Mouse (Mus musculus): ENCODE data around the gene Pgs1. TPM values are rescaled to one million over a fixed set of nuclear protein-coding genes. Genes with fewer than 3 reads are reported as not detected.

Pgs1 gene
- polyA plus RNA-seq (2015; fragmentation: Nextera tagmentation; extraction: Ambion mirVana) = 39.9 and 41.2 TPM in 2 replicates

- H3K27ac ChIP-seq (replicated peaks) = peak within 1 kb of the TSS; percentile 66
- no peaks in the 10 kb centered on the region for H3K36me3 ChIP-seq
- peak within 1 kb of the TSS; percentile 88 for H3K4me2 ChIP-seq (replicated peaks)
- peaks cover 32% of the 10 kb centered on the region for H3K4me1 ChIP-seq
- peak; percentile 82 for ATAC-seq (ENCODE audit: insufficient number of reproducible peaks, low FRiP score, low TSS enrichment, low read depth)
- no peaks in the 10 kb centered on the region for H3K9me3 ChIP-seq (replicated peaks)
- H3K27me3 ChIP-seq = no peaks in the 10 kb centered on the region
- H3K4me3 ChIP-seq (replicated peaks) = peak within 1 kb of the TSS; percentile 99
- H3K9ac ChIP-seq = peak within 1 kb of the TSS; percentile 93
- 7% methylated on average over 51 of the region's 51 CpGs for WGBS
These were observed at the start of gene Pgs1 for GRCm38 (mm10) chr11:117986126-117987031. Pgs1 (plus strand) TSS chr11:117986292.

GRCm38 (mm10) chr11:117939004-117939730 is 46.9 kb upstream of the Pgs1 start:
- WGBS = 40% methylated on average over 4 of the region's 4 CpGs
- Histone ChIP-seq H3K4me3 (replicated peaks) (no peak overlapping the region), H3K4me2 (replicated peaks) (0 out of 2 replicates have a peak overlapping the region, but pooled peaks have one; percentile 12), H3K4me1 (peaks cover 54% of the 10 kb centered on the region), H3K36me3 (no peaks in the 10 kb centered on the region), H3K27me3 (no peaks in the 10 kb centered on the region), H3K9me3 (replicated peaks) (no peaks in the 10 kb centered on the region), H3K27ac (replicated peaks) (peak overlapping the region; percentile 70), H3K9ac (no peak overlapping the region)
- ATAC-seq (ENCODE audit: insufficient number of reproducible peaks, low FRiP score, low TSS enrichment, low read depth) = no peak

DNA sequence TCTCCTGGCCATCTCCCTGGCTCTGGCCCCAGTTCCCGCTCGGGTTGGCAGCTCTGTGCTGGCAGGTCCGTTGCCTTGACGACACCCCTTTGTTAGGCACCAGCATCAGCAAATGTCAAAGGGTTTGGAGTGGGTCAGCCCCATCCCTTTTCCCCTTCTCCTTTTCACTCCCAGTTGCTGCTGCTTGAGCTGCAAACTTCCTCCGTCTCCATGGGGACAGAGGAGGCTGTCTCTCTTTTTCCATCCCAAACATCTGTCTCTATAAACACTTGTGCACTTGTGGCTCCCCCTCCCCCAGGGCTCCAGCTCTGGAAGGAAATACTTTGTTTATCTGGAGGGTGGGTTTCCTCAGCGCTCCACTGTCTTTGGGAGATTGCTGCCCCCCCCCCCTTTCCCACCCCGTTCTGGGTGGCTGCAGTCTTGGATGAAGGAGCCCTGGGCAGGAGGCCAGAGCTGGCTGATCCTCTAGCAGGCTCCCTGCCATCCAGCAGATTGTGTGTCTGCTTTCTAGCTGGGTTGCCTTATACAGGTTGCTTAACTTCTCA is 46.3 kb upstream of the Pgs1 start:
- Histone ChIP-seq H3K36me3 (no peaks in the 10 kb centered on the region), H3K4me2 (replicated peaks) (peak overlapping the region; percentile 12; the same call in 1 of the 2 replicates), H3K4me3 (replicated peaks) (no peak overlapping the region), H3K9me3 (replicated peaks) (no peaks in the 10 kb centered on the region), H3K27me3 (no peaks in the 10 kb centered on the region), H3K4me1 (peaks cover 47% of the 10 kb centered on the region), H3K27ac (replicated peaks) (peak overlapping the region; percentile 70), H3K9ac (no peak overlapping the region)
- 3% methylated on average over 7 of the region's 7 CpGs for WGBS
- peak; percentile 83 for ATAC-seq (ENCODE audit: insufficient number of reproducible peaks, low FRiP score, low TSS enrichment, low read depth)

DNA sequence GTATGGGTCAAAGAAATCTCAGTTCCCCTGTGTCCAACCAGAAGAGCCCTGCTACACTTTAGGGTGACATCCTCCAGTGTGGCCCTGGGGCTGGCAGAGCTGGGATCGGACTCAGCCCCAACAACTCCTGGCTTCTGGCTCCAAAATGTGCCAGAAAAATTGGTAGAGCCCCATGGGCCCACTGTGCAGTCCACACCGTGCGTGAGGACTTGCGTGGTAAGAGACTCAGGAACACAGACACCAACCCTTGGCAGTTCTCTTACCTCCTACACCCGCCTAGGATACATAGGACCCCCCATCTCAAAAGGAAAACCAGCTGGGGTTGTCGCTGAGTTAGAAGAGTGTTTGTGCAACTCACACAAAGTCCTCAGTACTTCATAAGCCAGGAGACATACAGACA is 45.2 kb upstream of the Pgs1 start:
- Histone ChIP-seq H3K9ac (no peak overlapping the region), H3K9me3 (replicated peaks) (no peaks in the 10 kb centered on the region), H3K4me1 (peaks cover 37% of the 10 kb centered on the region), H3K36me3 (no peaks in the 10 kb centered on the region), H3K4me3 (replicated peaks) (no peak overlapping the region), H3K27me3 (no peaks in the 10 kb centered on the region), H3K27ac (replicated peaks) (peak overlapping the region; percentile 70), H3K4me2 (replicated peaks) (no peak overlapping the region)
- no peak for ATAC-seq (ENCODE audit: insufficient number of reproducible peaks, low FRiP score, low TSS enrichment, low read depth)
- WGBS = 93% methylated on average over 6 of the region's 6 CpGs

DNA sequence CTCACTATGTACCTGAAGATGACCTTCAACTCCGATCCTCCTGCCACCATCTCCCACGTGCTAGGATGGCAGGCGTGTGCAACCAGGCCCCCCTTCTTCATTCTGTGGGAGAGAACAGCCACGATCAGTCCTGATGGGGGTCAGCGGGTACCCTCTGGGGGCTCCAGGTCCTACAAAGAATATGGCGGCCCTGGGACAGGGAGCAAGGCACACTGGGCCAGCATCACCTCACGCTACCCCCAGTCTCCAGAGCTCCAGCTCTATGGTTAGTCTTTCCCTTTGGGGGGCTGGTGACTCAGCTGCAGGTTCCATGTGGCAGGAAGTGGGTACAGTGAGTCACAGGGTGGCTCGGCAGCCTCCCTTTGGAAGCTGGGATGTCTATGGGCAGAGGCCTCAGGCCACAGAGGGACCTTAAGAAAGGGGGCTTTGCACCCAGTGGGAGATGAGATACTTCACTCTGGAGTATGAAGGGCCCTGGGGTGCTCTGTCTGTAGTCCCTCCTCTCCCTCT is 44.7 kb upstream of the Pgs1 start:
- H3K27me3 ChIP-seq = no peaks in the 10 kb centered on the region
- ATAC-seq (ENCODE audit: insufficient number of reproducible peaks, low FRiP score, low TSS enrichment, low read depth) = no peak
- H3K36me3 ChIP-seq = no peaks in the 10 kb centered on the region
- no peak overlapping the region for H3K4me3 ChIP-seq (replicated peaks)
- no peaks in the 10 kb centered on the region for H3K9me3 ChIP-seq (replicated peaks)
- H3K4me1 ChIP-seq = peaks cover 32% of the 10 kb centered on the region
- WGBS = 91% methylated on average over 8 of the region's 8 CpGs
- H3K9ac ChIP-seq = no peak overlapping the region
- H3K27ac ChIP-seq (replicated peaks) = no peak overlapping the region
- H3K4me2 ChIP-seq (replicated peaks) = no peak overlapping the region

DNA sequence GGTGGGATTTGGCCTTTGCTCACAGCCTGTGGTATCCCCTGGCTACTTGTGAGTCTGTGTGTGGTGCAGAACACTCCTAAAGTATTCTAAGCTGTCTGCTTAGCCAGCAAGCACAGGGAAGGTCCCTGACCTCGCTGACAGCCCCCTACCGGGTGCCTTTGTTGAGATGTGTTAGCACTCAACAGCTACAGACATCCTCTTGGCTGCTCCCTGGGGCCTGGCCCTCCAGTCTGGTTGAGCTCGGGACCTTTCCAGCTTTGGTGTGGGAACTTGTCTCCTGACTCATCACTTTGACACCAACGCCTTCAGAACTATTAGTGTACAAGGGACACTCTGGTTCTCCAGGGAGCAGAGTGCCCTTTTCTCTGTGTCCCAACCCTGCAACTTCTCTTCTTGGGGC is 44.2 kb upstream of the Pgs1 start:
- no peaks in the 10 kb centered on the region for H3K36me3 ChIP-seq
- no peaks in the 10 kb centered on the region for H3K9me3 ChIP-seq (replicated peaks)
- no peak overlapping the region for H3K27ac ChIP-seq (replicated peaks)
- H3K27me3 ChIP-seq = no peaks in the 10 kb centered on the region
- no peak for ATAC-seq (ENCODE audit: insufficient number of reproducible peaks, low FRiP score, low TSS enrichment, low read depth)
- 37% methylated on average over 4 of the region's 4 CpGs for WGBS
- no peak overlapping the region for H3K4me3 ChIP-seq (replicated peaks)
- no peak overlapping the region for H3K9ac ChIP-seq
- H3K4me2 ChIP-seq (replicated peaks) = no peak overlapping the region
- H3K4me1 ChIP-seq = peaks cover 27% of the 10 kb centered on the region

GRCm38 (mm10) chr11:117946195-117946979 is 39.7 kb upstream of the Pgs1 start:
- no peak overlapping the region for H3K27ac ChIP-seq (replicated peaks)
- 0 out of 2 replicates have a peak, but pooled peaks cover 1% of the 10 kb centered on the region for H3K27me3 ChIP-seq
- no peak for ATAC-seq (ENCODE audit: insufficient number of reproducible peaks, low FRiP score, low TSS enrichment, low read depth)

DNA sequence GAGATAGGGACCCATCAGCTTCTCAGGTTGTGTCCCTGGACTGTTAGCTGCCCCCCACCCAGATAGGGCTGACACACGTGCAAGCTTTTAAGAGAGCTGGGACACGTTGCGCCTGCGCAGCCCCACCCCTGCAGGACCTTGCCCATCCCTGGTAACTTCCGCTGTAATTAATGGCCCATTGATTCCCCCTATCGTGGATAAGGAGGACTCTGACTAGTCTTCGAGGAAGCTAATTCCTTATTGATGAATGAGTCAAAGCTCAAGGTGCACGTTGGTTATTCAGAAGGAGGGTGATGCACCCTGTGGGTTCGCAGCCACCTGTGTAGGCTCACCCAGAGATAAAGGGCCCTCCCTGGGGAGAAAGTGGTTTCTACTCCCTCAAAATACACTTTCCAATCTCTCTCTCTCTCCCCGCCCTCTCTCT is 39.1 kb upstream of the Pgs1 start:
- Histone ChIP-seq H3K4me3 (replicated peaks) (no peak overlapping the region), H3K27ac (replicated peaks) (no peak overlapping the region), H3K4me2 (replicated peaks) (no peak overlapping the region), H3K4me1 (peaks cover 18% of the 10 kb centered on the region), H3K9me3 (replicated peaks) (no peaks in the 10 kb centered on the region), H3K36me3 (no peaks in the 10 kb centered on the region), H3K27me3 (0 out of 2 replicates have a peak, but pooled peaks cover 4% of the 10 kb centered on the region), H3K9ac (no peak overlapping the region)
- 74% methylated on average over 10 of the region's 10 CpGs for WGBS
- no peak for ATAC-seq (ENCODE audit: insufficient number of reproducible peaks, low FRiP score, low TSS enrichment, low read depth)

More at GRCm38 (mm10) chr11:117946195-117946979, 39.7 kb upstream of the Pgs1 start:
- Histone ChIP-seq H3K4me2 (replicated peaks) (no peak overlapping the region), H3K9ac (no peak overlapping the region), H3K4me3 (replicated peaks) (no peak overlapping the region), H3K9me3 (replicated peaks) (no peaks in the 10 kb centered on the region), H3K36me3 (no peaks in the 10 kb centered on the region), H3K4me1 (peaks cover 12% of the 10 kb centered on the region)
- 72% methylated on average over 11 of the region's 11 CpGs for WGBS

DNA sequence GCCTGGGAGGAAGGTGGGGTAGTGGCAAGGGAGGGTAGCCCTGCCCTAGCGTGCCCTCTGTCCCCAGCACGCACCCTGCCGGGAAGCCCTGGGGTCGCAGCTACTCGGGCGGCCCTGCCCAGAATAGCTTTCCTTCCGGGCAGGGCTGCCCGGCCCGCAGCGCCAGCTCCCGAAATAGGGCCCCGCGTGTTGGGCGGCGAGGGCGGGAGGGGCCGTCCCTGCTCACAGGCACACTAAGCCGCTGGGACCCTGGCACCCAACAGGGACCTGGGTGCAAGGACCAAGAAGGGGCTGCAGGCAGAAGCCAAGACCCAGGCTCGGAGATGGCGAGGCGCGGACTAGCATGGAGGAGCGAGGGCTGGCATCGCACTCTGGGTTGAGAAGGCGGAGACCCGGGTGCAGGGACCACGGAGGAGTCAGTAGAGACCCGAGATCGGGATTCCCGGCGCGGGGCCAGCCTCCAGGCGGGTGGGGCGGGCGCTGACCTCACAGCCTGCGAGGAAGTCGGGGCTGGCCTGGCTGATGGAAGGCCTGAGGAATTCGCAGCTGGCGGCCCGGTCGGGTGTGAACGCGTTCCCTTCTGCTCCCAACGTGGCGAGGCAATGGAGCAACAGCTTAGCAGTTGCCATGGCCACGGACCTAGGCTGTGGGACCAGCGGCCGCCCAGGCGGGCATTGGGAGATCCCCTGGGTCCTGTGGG is 36.5 kb upstream of the Pgs1 start:
- Histone ChIP-seq H3K9me3 (replicated peaks) (no peaks in the 10 kb centered on the region), H3K27ac (replicated peaks) (peak overlapping the region; percentile 84), H3K27me3 (0 out of 2 replicates have a peak, but pooled peaks cover 4% of the 10 kb centered on the region), H3K4me3 (replicated peaks) (peak overlapping the region; percentile 36), H3K4me1 (peaks cover 28% of the 10 kb centered on the region), H3K9ac (peak overlapping the region; percentile 43), H3K36me3 (no peaks in the 10 kb centered on the region), H3K4me2 (replicated peaks) (peak overlapping the region; percentile 64)
- ATAC-seq (ENCODE audit: insufficient number of reproducible peaks, low FRiP score, low TSS enrichment, low read depth) = peak; percentile 78
- WGBS = 2% methylated on average over 49 of the region's 49 CpGs

DNA sequence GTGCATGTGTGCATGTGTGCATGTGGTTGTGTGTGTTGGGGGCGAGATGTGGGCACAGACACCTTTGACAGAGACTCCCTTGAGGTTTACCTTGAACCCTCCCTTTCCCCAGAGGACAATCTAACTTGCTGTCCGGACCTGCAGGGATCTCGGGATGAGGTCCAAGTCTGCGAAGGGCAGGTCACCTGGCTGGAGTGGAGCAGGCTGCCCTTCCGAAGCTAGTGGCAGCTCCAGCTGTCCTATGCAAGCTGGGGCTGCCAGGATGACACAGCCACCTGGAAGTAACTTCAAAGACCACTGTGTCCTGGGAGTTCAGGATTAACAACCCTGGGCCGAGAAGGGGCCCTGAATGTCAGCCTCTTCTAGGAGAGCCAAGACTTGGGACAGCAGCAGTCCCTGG is 34.7 kb upstream of the Pgs1 start:
- Histone ChIP-seq H3K4me2 (replicated peaks) (no peak overlapping the region), H3K9ac (no peak overlapping the region), H3K4me3 (replicated peaks) (no peak overlapping the region), H3K27ac (replicated peaks) (no peak overlapping the region), H3K9me3 (replicated peaks) (no peaks in the 10 kb centered on the region), H3K4me1 (peaks cover 34% of the 10 kb centered on the region), H3K27me3 (0 out of 2 replicates have a peak, but pooled peaks cover 4% of the 10 kb centered on the region), H3K36me3 (no peaks in the 10 kb centered on the region)
- ATAC-seq (ENCODE audit: insufficient number of reproducible peaks, low FRiP score, low TSS enrichment, low read depth) = no peak
- WGBS = 73% methylated on average over 6 of the region's 6 CpGs

All from embryonic facial prominence, embryonic 15.5 days (tissue).